Mouse (Mus musculus): ENCODE results near the gene Cnnm2.

Gene Cnnm2

DNA sequence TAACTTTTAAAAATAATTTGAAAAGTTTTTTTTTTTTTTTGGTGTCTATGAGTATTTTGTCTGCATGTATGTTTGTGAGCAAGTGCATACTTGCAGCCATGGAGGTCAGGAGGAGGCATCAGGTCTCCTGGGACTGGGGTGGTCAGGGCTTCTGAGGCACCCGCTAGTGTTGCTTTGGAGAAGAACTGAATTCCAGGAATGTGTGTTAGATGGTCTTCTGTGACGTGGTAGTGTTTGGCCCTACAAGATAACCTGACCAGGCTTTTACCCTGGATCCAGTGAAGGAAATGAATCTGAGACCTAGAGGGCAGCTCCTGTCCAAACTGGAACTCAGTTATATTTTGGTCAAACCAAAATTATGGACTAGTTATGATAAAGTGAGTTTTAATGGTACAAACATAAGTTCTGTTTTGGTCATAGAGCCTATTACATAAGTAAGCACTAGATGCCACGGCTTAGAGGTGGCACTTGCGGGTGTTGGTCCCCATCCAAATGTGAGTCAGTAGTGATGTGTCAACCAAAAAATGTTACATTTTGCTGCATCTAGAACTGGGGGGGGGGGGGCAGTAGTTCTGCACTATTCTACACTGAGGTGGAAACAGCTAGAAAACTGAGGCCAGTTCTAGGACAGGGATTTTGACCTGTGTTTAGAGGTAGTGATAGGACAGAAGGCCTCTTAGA, 38.6 kb downstream of the Cnnm2 start:
- no peak for DNase-seq (ENCODE audit: low spot score in 2 of 2)

DNA sequence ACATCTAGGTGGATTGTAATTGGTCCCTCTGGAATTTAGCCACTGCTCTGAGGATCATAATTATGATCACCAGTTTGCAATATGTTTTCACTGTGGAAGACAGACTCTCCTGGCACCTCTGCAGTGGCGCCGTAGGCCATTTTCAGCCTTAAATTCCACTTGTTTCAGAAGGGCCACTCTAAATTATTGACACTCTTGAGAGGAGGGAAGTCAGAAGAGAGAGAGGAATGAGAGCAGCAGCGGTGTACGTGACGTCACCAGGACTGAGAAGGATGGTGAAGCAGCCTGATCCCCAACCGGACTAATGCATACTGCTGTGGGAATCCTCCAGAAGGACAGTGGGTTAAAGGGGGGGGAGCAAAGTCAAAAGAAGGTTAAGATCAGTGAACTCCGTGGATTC, 40.1 kb downstream of the Cnnm2 start:
- no peak for DNase-seq (ENCODE audit: low spot score in 2 of 2)

DNA sequence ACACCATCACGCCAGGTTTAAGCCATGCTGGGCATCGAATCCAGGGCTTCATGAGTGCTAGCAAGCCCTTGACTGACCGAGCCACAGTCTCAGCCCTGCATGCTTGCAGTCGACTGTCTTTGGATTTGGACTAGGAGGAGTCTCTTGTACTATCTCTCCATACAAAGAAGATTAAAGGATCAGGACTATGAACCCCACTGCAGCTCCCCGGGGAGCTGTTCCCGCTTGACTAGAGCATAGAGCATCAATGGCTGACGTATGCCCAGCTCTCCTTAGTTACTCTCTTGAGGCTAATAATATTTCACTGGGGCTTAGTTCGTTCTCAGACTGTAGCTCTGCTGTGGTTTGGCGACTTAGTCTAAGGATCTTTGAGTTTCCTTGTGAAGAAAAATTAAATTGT, 40.9 kb downstream of the Cnnm2 start:
- DNase-seq (ENCODE audit: low spot score in 2 of 2), result no peak

DNA sequence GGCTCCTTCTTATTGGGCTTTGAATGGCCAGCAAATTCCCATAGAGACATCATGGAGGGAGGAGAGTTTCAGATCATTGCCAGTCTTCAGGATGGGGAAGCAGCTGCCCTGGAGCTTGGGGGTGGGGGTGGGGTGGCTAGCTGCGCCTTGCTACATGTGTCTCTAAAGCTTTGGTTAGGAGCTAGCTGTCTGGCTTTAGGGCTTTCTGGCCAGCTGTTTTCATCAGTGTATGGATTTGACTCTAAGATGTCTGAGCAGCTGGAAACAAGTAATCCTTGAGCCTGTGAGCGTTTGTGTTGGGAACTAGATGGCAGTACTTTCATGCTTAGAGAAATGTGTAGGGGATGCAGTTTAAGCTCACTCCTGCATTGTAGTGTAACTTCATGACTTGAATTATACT, 42.3 kb downstream of the Cnnm2 start:
- DNase-seq (ENCODE audit: low spot score in 2 of 2), result no peak

DNA sequence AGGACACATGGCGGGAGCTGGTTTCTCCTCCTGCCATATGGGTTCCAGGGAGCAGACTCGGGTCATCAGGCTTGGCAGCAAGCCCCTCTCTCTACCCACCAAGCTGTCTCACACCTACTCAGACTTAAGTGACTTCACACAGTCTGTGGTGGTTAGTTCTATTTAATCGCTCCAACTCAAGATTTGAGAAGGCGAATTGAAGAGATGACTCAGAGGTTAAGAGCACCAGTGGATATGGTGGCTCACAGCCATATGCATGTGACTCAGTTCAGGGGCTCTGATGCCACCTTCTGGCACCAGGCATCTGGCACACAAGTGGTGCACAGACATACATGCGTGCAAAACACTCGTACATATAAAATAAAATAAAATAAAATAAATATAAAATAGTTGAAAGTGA, 43.4 kb downstream of the Cnnm2 start:
- DNase-seq (ENCODE audit: low spot score in 2 of 2), result no peak

DNA sequence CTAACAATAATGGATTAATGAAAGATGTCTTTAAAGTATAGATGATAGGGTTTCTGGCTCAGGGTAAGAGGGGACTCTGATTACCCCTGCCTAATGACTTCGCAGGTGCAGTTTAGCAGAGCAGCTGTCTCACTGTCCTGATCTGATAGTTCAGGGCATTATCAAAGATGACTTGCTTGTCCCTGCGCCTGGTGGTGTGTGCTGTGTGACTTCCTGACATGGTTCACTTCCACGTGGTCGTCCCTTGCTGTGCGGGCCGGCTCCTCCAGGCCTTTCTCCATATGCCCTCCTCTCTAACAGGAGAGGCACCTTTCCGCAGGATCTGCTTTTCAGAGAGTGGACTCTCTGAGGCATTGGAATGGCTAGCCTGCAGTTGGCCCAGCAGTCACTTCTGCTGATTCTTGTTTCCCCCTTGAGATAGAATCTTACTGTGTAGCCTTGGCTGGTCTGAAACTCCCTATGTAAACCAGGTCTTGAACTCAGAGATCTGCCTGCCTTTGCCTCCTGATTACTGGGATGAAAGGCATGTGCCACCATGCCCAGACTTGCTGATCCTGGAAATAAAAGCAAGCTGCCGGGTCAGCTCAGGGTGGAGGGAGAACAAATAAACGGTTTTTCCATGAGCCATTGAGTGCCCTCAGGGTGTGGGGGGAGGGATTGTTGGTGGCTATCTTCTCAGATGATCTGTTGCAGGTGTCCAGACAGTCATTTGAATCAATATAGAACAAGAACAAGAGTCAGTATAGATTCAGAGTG, 44.7 kb downstream of the Cnnm2 start:
- DNase-seq (ENCODE audit: low spot score in 2 of 2), result no peak

DNA sequence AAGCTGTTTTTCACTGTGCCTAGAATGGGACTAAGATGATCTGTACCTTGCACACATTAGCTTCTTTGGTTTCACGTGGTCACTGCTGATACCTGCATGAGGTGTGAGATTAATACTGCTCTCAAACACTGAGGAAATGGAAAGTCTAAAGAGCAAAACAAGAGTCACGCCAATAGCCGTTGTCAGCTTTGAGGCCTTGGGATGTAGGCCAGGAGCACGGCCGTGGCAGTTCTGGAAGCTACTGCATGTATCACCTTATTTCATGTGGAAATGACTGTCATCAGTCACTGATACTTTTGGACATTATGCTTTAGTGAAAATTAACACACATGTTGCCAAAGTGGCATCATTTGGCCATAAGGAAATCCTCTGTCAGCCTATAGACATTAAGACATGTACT, 46.9 kb downstream of the Cnnm2 start:
- DNase-seq (ENCODE audit: low spot score in 2 of 2), result no peak

DNA sequence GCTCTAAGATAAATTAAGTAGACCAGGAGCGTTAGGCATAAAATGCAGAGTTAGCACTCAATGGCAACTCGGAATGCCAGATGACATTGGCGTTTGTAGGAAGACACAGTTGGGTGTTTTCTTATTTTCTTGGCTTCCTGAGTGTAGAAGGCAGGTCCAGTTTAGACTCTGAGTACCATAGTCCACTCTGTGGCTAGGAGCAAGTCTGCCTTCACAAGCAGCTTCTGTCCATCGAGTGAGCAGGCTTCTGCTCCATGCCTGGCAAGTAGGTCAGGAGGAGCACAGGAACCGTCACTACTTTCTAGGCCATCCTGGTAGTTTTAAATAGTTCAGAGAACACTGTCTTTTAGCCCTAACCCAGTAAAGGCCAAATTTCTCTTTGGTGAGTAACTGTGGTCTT, 47.6 kb downstream of the Cnnm2 start:
- no peak for DNase-seq (ENCODE audit: low spot score in 2 of 2)

DNA sequence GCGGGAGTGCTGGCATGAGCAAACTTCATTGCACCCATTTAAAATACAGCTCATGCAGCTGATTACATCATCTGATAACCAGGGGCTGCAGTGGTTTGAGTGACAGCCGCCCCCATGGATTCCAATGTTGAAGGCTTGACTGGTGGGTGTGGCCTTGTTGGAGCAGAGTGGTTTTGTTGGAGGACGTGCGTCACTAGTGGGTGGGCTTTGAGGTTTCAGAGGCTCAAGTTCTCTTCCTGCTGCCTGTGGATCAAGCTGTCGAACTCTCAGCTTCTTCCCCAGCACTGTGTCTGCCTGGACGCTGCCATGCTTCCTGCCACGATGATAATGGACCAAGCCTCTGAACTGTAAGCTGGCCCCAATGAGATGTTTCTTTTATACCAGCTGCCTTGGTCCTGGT, 57.9 kb downstream of the Cnnm2 start:
- no peak for DNase-seq (ENCODE audit: low spot score in 2 of 2)

DNA sequence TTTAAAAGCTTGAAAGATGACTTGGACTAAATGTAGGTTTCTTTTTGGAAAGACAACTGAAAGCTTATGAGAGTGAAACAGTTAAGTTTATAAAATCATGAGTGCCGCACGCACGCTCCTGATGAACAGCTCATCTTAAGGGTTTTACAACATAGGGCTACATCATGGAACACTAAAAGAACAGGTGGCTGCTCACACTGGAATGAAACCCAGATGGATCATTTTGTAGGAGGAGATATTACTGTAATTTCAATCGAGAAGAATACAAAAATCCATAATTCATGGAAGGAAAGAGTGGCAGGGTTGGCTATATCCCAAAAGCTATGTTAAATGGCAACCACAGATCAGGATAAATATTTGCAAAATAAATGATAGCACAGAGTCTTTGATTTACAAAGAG, 61.1 kb downstream of the Cnnm2 start:
- no peak for DNase-seq (ENCODE audit: low spot score in 2 of 2)

DNA sequence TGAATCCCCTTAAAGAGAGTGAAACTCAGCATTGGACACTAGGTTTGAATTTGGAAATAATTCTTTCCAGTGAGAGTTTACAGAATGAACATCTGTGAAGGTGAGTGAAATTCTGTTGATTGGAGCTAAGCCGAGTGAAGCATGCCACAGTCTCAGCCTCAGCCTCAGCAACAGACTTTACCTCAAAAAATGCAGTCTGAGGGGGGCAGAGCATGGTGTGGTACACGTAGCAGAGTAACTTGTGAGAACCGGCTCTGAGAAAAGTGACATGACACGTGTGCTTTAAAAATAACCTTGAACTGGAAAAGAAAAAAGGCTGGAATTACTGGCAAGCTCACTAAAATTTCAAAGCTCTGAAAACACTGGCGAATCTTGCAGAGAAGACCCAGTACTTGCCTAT, 62.4 kb downstream of the Cnnm2 start:
- DNase-seq (ENCODE audit: low spot score in 2 of 2), result no peak

DNA sequence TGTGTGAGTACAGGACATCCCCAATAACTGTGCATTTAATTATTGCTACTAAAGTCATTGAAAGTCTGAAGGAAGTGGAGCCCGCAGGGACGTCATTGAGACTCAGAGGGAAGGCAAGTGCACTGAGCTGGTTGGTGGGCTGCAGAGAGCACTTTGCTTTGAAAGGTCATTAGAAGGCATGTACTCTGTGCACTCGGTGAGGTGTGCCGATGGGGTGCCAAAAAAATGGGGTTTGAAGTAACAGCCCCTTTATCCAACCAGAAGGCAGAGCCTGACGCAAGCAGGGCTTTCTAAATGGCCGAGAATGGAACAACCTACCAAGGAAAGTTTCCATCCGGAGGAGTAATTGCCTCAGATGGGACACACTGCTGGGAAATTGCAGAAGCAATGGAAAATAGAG, 63.5 kb downstream of the Cnnm2 start:
- DNase-seq (ENCODE audit: low spot score in 2 of 2), result no peak

DNA sequence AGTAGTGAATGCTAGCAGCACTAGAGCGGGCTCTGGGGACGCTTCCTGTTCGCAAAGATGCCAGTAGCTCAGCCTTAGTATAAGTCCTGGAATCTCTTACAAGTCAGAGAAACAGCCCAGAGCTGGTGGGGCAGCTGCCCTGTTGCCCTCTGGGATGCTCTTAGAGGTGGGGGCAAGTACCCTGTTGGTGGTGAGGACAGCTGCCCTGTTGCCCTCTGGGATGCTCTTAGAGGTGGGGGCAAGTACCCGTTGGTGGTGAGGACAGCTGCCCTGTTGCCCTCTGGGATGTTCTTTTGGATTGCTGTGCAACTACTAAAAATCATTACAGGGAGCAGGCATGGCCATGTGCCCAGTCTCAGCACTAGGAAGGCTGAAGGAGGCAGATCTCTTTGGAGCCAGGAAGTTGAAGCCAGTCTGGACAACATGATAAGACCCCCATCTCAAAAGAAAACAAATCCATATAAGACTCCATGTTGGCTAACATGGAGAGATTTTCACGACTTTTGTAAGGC, 66.3 kb downstream of the Cnnm2 start:
- DNase-seq (ENCODE audit: low spot score in 2 of 2), result no peak

DNA sequence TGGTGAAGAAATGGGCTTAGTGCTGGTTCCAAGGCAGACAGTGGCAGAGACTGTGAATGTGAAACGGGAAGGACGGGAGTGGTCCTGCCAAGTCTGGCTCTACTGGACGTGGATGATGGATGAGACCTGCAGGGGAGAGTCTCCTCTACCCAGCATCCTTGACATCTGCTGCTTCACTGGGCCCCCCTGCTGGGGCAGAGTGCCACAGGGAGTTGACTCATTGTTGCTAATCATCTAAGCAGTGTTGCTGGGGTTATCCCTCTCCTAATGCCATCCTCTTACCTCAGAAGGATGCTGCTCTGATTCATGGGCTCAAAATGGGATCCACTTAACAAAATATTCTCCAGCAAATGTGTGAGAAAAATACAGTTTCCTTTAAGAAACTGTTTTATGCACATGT, 67.6 kb downstream of the Cnnm2 start:
- no peak for DNase-seq (ENCODE audit: low spot score in 2 of 2)

DNA sequence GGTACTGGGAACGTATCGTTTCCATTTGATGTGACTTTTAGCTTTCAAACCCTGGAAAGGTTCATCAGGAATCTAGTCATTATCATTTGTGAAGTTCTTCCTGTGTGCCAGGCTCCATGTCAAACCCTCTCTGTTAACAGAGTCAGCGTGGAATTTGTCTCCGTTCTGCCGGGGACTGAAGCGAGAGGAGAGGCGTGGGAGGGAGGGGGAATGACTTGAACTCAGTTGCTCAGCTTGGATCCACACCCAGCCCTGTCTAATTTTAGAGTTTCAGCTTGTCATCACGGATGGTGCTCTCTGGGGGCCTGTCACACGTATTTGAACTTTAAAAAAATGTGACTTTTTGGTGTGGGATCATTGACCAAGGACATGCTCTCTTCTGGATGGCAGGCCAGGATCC, 70.0 kb downstream of the Cnnm2 start:
- no peak for DNase-seq (ENCODE audit: low spot score in 2 of 2)

DNA sequence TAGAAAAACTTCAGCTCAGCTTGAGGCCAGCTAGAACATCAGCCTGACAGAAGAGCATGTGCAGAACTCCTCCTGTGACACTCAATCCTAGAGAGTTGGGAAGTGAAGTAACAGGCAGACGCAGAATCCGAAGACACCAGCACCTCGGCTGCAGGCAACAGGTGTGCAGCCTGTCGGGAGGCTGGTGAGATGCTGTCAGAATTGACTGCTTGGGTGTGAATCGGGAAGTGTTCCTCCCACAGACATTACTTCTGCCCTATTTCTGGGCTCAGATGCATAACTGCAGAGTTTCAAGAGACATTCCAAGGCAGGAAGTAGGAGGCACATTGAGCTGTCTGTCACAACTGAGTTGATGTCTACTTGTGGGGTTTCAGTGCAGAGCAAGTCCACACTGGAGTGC, 72.9 kb downstream of the Cnnm2 start:
- DNase-seq (ENCODE audit: low spot score in 2 of 2), result peak in 1 of 2 experiments; percentile 23

DNA sequence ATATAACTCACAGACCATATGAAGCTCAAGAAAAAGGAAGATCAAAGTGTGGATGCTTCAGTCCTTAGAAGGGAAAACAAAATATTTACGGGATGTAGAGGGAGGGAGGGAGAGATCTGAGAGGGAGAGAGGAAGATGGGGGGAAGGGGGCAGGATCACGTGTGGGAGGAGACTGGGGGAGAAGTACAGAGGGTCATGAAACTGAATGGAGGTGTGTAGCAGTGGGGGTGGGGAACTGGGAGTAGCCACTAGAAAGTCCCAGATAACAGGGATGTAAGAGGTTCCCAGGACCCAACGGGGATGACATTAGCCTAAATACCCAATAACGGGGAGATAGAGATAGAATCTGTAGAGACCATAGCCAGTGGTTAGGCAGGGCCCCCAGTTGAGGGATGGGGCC, 73.9 kb downstream of the Cnnm2 start:
- no peak for DNase-seq (ENCODE audit: low spot score in 2 of 2)

DNA sequence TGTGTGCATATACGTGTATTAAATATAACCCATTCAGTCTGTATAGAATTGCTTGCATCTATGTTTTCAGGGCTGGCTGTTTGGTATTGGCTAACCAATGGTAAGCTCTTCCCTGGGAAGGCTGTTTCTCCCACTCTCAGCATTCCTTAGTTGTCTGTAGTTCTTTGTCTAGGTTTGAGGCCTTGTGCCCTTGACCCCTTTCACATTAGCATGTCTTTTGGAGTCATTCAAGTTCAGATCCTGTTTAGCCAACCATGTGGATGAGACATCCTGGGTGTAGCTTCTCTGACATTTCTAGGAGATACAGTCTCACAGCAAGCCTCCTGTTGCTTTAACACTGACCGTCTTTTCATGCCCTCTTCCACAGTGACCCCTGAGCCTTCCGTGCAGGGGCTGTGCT, 74.7 kb downstream of the Cnnm2 start:
- no peak for DNase-seq (ENCODE audit: low spot score in 2 of 2)

DNA sequence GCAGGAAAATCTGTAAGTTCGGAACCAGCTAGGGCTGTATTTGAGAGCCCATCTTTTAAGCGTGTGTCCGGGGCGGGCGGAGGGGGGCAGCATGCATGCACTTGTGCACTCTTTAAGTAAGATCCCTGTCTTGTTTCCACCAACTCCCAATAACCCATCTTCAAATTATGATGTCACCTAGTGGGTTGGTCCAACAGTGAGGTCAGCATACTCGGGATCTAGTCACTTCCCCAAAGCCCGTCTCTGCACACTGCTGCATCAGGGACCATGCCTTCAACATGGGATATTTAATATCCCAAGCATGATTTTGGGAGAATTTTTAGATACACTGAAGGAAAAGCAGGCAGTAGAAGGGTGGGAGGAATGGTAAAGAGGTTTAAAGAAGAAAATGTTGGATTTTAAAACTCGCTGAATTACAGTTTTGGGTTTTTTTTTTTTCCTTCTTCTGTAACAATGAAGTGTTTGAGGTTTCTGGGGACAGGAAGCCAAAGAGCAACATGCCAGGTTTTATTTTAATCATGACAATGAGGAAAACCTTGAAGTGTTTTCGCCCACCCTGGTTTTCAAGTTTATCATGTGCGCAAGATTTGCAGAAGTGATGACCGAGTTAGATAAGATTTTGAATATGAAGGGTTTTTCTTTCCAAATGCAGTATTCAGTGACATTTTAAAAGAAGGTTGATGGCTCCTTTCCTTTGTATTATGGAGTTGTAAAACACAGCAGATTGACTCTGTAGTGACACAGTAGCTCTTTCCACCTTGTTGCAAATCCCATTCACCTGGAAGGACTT, 76.1 kb downstream of the Cnnm2 start:
- DNase-seq (ENCODE audit: low spot score in 2 of 2), result no peak

DNA sequence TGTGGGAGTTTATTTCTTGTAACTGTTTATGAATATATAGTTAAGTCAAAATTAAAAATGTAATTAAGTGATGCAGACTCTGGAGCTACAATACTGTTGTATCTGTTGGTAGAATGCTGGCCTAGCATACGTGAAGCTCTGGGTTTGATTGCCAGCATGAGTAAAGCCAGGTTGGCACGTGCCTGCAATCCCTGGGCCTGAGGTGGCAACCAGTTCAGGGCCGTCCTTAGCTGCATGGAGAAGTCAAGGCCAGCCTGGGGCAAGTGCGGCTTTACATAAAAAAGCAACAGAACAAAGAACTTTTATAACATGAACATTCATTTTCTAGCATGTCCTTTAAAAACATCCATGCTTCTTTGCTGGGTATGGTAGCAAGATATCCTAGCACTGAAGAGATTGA, 79.6 kb downstream of the Cnnm2 start:
- no peak for DNase-seq (ENCODE audit: low spot score in 2 of 2)

DNA sequence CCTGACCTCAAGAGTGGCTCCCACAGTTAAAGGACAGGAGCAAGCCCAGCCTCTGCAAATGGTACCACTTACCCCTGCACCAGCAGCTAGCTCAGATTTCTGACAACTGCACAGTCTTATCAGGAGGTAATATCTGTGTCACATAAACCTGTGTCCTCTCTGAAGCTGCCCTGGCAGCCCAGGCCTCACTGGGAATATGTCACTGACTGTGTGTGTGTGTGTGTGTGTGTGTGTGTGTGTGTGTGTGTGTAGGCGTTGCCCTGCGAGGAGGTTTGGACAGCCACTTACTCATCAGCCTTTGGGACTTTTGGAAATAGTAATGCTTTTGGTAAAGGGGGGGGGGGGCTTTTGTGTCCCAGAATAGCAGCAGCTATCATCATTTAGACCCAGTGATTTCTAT, 81.6 kb downstream of the Cnnm2 start:
- DNase-seq (ENCODE audit: low spot score in 2 of 2), result no peak

DNA sequence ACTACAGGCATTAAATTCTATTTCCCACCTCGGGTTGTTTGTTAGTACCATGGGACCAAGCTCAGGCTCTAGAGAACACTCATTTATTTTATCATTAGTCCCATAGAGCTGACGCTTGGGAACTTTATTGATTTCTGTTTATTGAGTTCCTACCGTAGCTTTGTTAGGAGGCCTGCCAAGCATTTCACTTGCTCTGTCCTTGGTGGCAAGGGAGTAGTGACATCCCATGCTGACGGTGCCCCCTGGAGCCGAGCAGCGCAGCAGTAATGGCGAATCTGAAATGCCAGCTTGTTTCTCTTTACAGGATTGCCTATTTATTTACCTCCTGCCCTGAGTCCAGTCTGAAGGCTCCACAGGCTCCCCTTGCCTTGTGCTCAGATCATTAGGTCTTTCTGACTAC, 84.7 kb downstream of the Cnnm2 start:
- DNase-seq (ENCODE audit: low spot score in 2 of 2), result no peak

DNA sequence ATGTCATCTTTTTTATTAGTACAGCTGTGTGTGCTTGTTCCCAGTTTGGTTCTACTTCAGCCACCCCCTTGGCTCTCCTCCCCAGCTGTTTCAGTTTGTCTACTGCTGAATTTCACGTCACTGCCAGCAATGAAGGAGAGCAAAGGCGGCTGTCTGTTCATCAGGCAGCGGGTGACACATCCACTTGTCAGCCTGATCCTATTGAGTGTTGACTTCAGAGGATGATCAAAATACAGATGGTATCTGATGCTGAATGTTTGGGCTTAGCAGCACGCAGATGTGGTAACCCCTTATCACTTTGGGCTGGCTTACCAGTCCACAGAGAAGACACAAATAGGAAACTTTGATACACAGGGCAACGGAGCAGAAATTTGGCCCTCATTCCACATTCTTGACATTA, 85.1 kb downstream of the Cnnm2 start:
- DNase-seq (ENCODE audit: low spot score in 2 of 2), result no peak
